Comparison of ENCODE assay signal across 9 mouse cellular contexts in genomic region chr4:41618916-41619746, GRCm38 (mm10). TPM values are rescaled to one million over a fixed set of nuclear protein-coding genes. Genes with fewer than 3 reads are reported as not detected.
DNase-seq lines count a peak whose midpoint lies in the region; ATAC-seq and TF ChIP-seq lines count a peak whose summit lies in the region.
"Had no signal": no experiment of that assay in that cellular context is flagged by ENCODE, and none has a peak within 500 bp of the region (broad histone marks: within the 10 kb centered on the region; RNA-seq: fewer than 3 reads in every experiment).

No protein-coding gene starts in this region.

- no peak for TF ChIP-seq POLR2A in heart, adult 2 months (IDR thresholded peaks at IDR 0.05; ENCODE audit: insufficient read depth, low read depth, low read length)

- no peaks in the 10 kb centered on the region for H3K4me1 ChIP-seq in heart, adult 2 months (ENCODE audit: control insufficient read depth, insufficient read depth, low read length)
- H3K4me1 ChIP-seq in intestine, postnatal 0 days (replicated peaks; ENCODE audit: control insufficient read depth, insufficient read depth, low read length), result no peaks in the 10 kb centered on the region

- no peak overlapping the region for H3K27ac ChIP-seq in heart, adult 2 months
- no peak overlapping the region for H3K27ac ChIP-seq in intestine, postnatal 0 days (ENCODE audit: low read depth, low read length)

- no peak overlapping the region for H3K9ac ChIP-seq in heart, adult 2 months (ENCODE audit: low read depth, low read length)
- no peak overlapping the region for H3K9ac ChIP-seq in intestine, postnatal 0 days (ENCODE audit: low read depth, low read length)

- H3K27me3 ChIP-seq in heart, adult 2 months (ENCODE audit: control insufficient read depth, insufficient read depth, low read length), result no peaks in the 10 kb centered on the region
- no peaks in the 10 kb centered on the region for H3K27me3 ChIP-seq in intestine, postnatal 0 days (replicated peaks; ENCODE audit: control insufficient read depth, insufficient read depth, low read length)

- no peaks in the 10 kb centered on the region for H3K36me3 ChIP-seq in heart, adult 2 months (ENCODE audit: control insufficient read depth, insufficient read depth, low read length)
- H3K36me3 ChIP-seq in intestine, postnatal 0 days (ENCODE audit: control insufficient read depth, insufficient read depth), result no peaks in the 10 kb centered on the region

- no peaks in the 10 kb centered on the region for H3K79me2 ChIP-seq in heart, adult 2 months (replicated peaks; ENCODE audit: control insufficient read depth, insufficient read depth, low read length)

- DNase-seq in heart, adult 2 months, result peak in 1 of 2 experiments; percentile 61
- no peak for DNase-seq in heart, postnatal 4 days
- DNase-seq in MN1 (ENCODE audit: low spot score), result peak; percentile 57
- DNase-seq in cerebellum, adult 9-11 months, result peak; percentile 95
- peak; percentile 92 for DNase-seq in left cerebral cortex, postnatal 4 days
- DNase-seq in lung, adult 18-20 months, result no peak

- ATAC-seq in inflammation-experienced regulatory T-cells, adult 6 months, result no peak
- no peak for ATAC-seq in intestine, postnatal 0 days

- no peak overlapping the region for H3K4me3 ChIP-seq in heart, adult 2 months
- no peak overlapping the region for H3K4me3 ChIP-seq in intestine, postnatal 0 days (ENCODE audit: low read depth, low read length)

- TF ChIP-seq CTCF in heart, adult 2 months (IDR thresholded peaks at IDR 0.05), result no peak
- no peak for TF ChIP-seq CTCF in intestine, postnatal 0 days (IDR thresholded peaks at IDR 0.05; ENCODE audit: low read depth)

- 26% methylated on average over 12 of the region's 12 CpGs for whole genome bisulfite sequencing in heart, adult 2 months
- 35% methylated on average over 12 of the region's 12 CpGs for WGBS in intestine, postnatal 0 days

- no peaks in the 10 kb centered on the region for H3K9me3 ChIP-seq in intestine, postnatal 0 days (ENCODE audit: control insufficient read depth)

- intact Hi-C loops in heart, adult 2 months (cut with DNase I), result no loop called here
- intact Hi-C loops in left cerebral cortex, postnatal 4 days (cut with DNase I), result no loop called here

- 0 out of 2 replicates have a peak, but pooled peaks have one; percentile 47 for TF ChIP-seq EP300 in heart, adult 2 months (IDR thresholded peaks at IDR 0.05; ENCODE audit: insufficient read depth, low read depth, low read length)

- no peak overlapping the region for H3K4me2 ChIP-seq in intestine, postnatal 0 days (replicated peaks; ENCODE audit: low read depth)

RNA-seq across cellular contexts. Expression of gene Enho, which starts 21.0 kb away (rescaled TPM):
- total RNA-seq in heart, adult 2 months (2021), result 1 to 10 TPM; 8.1 to 8.3 TPM
- polyA plus RNA-seq in heart, adult 2 months (2012; rRNA removed), result 20.4 and 22.3 TPM in 2 replicates
- 1 to 10 TPM; 5.5 to 5.8 TPM for total RNA-seq in heart, postnatal 4 days (2021)
- total RNA-seq in left cerebral cortex, postnatal 4 days (2021), result 10 to 100 TPM; 70.3 to 78.4 TPM
- polyA plus RNA-seq in inflammation-experienced regulatory T-cells, adult 6 months (2017; shearing (Covaris generic)), result not detected
- polyA plus RNA-seq in intestine, postnatal 0 days (2015; fragmentation: Nextera tagmentation; extraction: Ambion mirVana), result 8.5 and 8.6 TPM in 2 replicates
- total RNA-seq: megakaryocyte, adult 5-6 weeks had no signal

RNA-seq across cellular contexts. Expression of gene Dnaic1, which starts 49.6 kb away (rescaled TPM):
- total RNA-seq in heart, adult 2 months (2021), result 1 to 10 TPM in 1 of 2 experiments, under 1 TPM in 1; 0.94 to 2.3 TPM
- polyA plus RNA-seq in heart, adult 2 months (2012; rRNA removed), result 7.3 and 8.6 TPM in 2 replicates
- 1 to 10 TPM; 1.3 to 1.7 TPM for total RNA-seq in heart, postnatal 4 days (2021)
- total RNA-seq in left cerebral cortex, postnatal 4 days (2021), result 1 to 10 TPM; 2.1 to 3.7 TPM
- not detected for polyA plus RNA-seq in inflammation-experienced regulatory T-cells, adult 6 months (2017; shearing (Covaris generic))
- polyA plus RNA-seq in intestine, postnatal 0 days (2015; fragmentation: Nextera tagmentation; extraction: Ambion mirVana), result 2.3 and 3.4 TPM in 2 replicates
- total RNA-seq: megakaryocyte, adult 5-6 weeks had no signal

RNA-seq across cellular contexts. Expression of gene Fam219a, which starts 49.8 kb away (rescaled TPM):
- total RNA-seq in heart, adult 2 months (2021), result 10 to 100 TPM; 13.4 to 14.4 TPM
- polyA plus RNA-seq in heart, adult 2 months (2012; rRNA removed), result 15.8 and 18.4 TPM in 2 replicates
- 10 to 100 TPM; 15.3 to 15.5 TPM for total RNA-seq in heart, postnatal 4 days (2021)
- 100 to 1,000 TPM; 146 to 159 TPM for total RNA-seq in left cerebral cortex, postnatal 4 days (2021)
- polyA plus RNA-seq in inflammation-experienced regulatory T-cells, adult 6 months (2017; shearing (Covaris generic)), result under 1 TPM; 0.17 to 0.47 (median 0.28) TPM
- 3.2 and 4.9 TPM in 2 replicates for polyA plus RNA-seq in intestine, postnatal 0 days (2015; fragmentation: Nextera tagmentation; extraction: Ambion mirVana)

Comparison
In these comparisons a context has a peak if more than half of its experiments do, and no peak if none do; other contexts are left out.
1. DNase-seq: peak in MN1 (single experiment), cerebellum, adult 9-11 months (single experiment) and left cerebral cortex, postnatal 4 days (single experiment); none in heart, postnatal 4 days (single experiment) and lung, adult 18-20 months (0 of 2).
2. RNA of gene Enho, which starts 21.0 kb away (total RNA-seq): 70.3 to 78.4 TPM in left cerebral cortex, postnatal 4 days; 8.1 to 8.3 TPM in heart, adult 2 months and 5.5 to 5.8 TPM in heart, postnatal 4 days; every median in the first group is over 4 times any median in the second.
3. RNA of gene Fam219a, which starts 49.8 kb away (total RNA-seq): 146 to 159 TPM in left cerebral cortex, postnatal 4 days; 15.3 to 15.5 TPM in heart, postnatal 4 days and 13.4 to 14.4 TPM in heart, adult 2 months; every median in the first group is over 4 times any median in the second.